Comparison of ENCODE assay signal across 11 mouse cellular contexts in the genomic region with DNA sequence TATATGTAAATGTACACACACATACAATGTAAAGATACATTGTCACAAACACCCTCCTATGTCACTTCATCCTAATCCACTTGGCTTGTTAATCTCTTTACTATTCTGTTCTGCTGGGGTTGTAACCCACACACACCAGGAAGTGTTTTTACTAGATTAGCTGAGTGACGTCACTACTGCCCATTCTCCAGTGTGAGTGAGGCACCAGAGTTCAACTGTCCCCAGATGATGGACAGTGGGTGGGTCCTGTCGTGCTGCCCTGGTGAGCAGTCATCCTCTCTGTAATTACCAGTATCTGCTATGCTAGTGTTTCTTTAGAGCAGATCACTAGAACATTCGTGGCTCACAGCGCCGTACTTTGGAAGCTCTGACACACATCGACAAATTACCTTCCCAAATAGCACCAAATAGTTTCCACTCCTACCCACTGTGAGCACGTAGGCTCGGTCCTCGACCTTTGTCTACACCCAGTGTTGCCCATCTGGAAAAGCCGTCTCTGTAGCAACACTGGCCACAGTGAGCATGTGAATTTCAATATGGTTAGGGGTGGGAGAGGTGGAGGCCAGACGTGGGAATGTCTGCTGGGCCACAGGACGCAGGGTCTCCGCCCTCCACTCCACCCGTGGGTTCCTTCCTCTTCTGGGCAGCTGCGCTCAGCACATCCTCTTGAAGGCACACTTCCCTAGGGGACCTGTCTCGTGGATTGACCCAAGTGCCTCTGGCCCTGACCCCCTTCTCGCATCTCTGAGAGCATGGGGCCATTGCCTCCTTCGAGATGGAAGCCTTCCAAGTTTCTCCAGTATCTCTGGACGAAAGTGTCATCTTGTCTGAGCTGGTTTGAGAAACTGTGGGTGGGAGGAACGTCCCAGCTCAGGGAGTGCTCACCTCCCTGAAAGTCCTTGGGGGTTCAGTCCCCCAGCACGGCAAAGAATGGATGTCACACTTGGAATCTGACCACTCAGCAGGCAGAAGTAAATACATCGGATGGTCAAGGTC. TPM values are rescaled to one million over a fixed set of nuclear protein-coding genes. Genes with fewer than 3 reads are reported as not detected.
DNase-seq lines count a peak whose midpoint lies in the region; ATAC-seq and TF ChIP-seq lines count a peak whose summit lies in the region.
"Had no signal": no experiment of that assay in that cellular context is flagged by ENCODE, and none has a peak within 500 bp of the region (broad histone marks: within the 10 kb centered on the region; RNA-seq: fewer than 3 reads in every experiment).

No protein-coding gene starts in this region.

- TF ChIP-seq CTCF in intestine, postnatal 0 days (IDR thresholded peaks at IDR 0.05; ENCODE audit: low read depth): no peak

- peak; percentile 19 to 20 for DNase-seq in spleen, postnatal 36 days (ENCODE audit: low spot score in 2 of 2)
- DNase-seq in spleen, adult 18-20 months: no peak
- no peak for DNase-seq in limb, embryonic 10.5 days (ENCODE audit: low spot score)
- DNase-seq in testis, postnatal 14 days (ENCODE audit: low spot score): peak; percentile 77
- DNase-seq in thymus, adult 18-20 months: no peak
- DNase-seq in spleen, adult 12 weeks (ENCODE audit: low spot score): no peak
- DNase-seq: liver, embryonic 13.5 days; right cerebral cortex, adult 18-20 months had no signal

- no peaks in the 10 kb centered on the region for H3K36me3 ChIP-seq in intestine, postnatal 0 days (ENCODE audit: control insufficient read depth, insufficient read depth)
- H3K36me3 ChIP-seq in intestine, embryonic 15.5 days: no peaks in the 10 kb centered on the region
- H3K36me3 ChIP-seq in limb, embryonic 10.5 days: 0 out of 2 replicates have a peak, but pooled peaks cover 3% of the 10 kb centered on the region
- H3K36me3 ChIP-seq: liver, embryonic 13.5 days had no signal

- H3K4me1 ChIP-seq in intestine, postnatal 0 days (replicated peaks; ENCODE audit: control insufficient read depth, insufficient read depth, low read length): no peaks in the 10 kb centered on the region; the same call in 1 of the 2 replicates
- peaks cover 22% of the 10 kb centered on the region for H3K4me1 ChIP-seq in intestine, embryonic 15.5 days (replicated peaks)
- peaks cover 45% of the 10 kb centered on the region for H3K4me1 ChIP-seq in limb, embryonic 10.5 days

- peak; percentile 46 for ATAC-seq in intestine, postnatal 0 days
- no peak for ATAC-seq in intestine, embryonic 15.5 days

- no peak overlapping the region; the same call in 1 of the 2 replicates for H3K4me2 ChIP-seq in intestine, postnatal 0 days (replicated peaks; ENCODE audit: low read depth)
- no peak overlapping the region for H3K4me2 ChIP-seq in intestine, embryonic 15.5 days (replicated peaks)
- H3K4me2 ChIP-seq: liver, embryonic 13.5 days had no signal

- H3K9me3 ChIP-seq in intestine, postnatal 0 days (ENCODE audit: control insufficient read depth): no peaks in the 10 kb centered on the region
- H3K9me3 ChIP-seq in intestine, embryonic 15.5 days: no peaks in the 10 kb centered on the region
- 0 out of 2 replicates have a peak, but pooled peaks cover 2% of the 10 kb centered on the region for H3K9me3 ChIP-seq in limb, embryonic 10.5 days (replicated peaks)
- H3K9me3 ChIP-seq: liver, embryonic 13.5 days had no signal

- H3K9ac ChIP-seq in intestine, postnatal 0 days (ENCODE audit: low read depth, low read length): no peak overlapping the region
- H3K9ac ChIP-seq in intestine, embryonic 15.5 days: no peak overlapping the region
- H3K9ac ChIP-seq: liver, embryonic 13.5 days had no signal

- 58% methylated on average over 22 of the region's 22 CpGs for WGBS in intestine, postnatal 0 days
- 60% methylated on average over 22 of the region's 22 CpGs for WGBS in intestine, embryonic 15.5 days
- WGBS in limb, embryonic 10.5 days: 78% methylated on average over 22 of the region's 22 CpGs

- H3K27ac ChIP-seq in intestine, postnatal 0 days (ENCODE audit: low read depth, low read length): no peak overlapping the region
- no peak overlapping the region for H3K27ac ChIP-seq in intestine, embryonic 15.5 days
- H3K27ac ChIP-seq in limb, embryonic 10.5 days: peak overlapping the region; percentile 50
- H3K27ac ChIP-seq: liver, embryonic 13.5 days had no signal

- no peaks in the 10 kb centered on the region for H3K27me3 ChIP-seq in intestine, postnatal 0 days (replicated peaks; ENCODE audit: control insufficient read depth, insufficient read depth, low read length)
- H3K27me3 ChIP-seq in intestine, embryonic 15.5 days (replicated peaks): no peaks in the 10 kb centered on the region
- no peaks in the 10 kb centered on the region for H3K27me3 ChIP-seq in limb, embryonic 10.5 days (ENCODE audit: low read depth, poor library complexity, severe bottlenecking)
- H3K27me3 ChIP-seq: liver, embryonic 13.5 days had no signal

- no peak overlapping the region for H3K4me3 ChIP-seq in intestine, postnatal 0 days (ENCODE audit: low read depth, low read length)
- no peak overlapping the region for H3K4me3 ChIP-seq in intestine, embryonic 15.5 days (replicated peaks)
- no peak overlapping the region for H3K4me3 ChIP-seq in limb, embryonic 10.5 days
- H3K4me3 ChIP-seq: liver, embryonic 13.5 days; myocyte had no signal

RNA-seq across cellular contexts. Expression of gene Fam102a, which starts 28.2 kb away (rescaled TPM):
- polyA plus RNA-seq in intestine, postnatal 0 days (2015; fragmentation: Nextera tagmentation; extraction: Ambion mirVana): 18.0 and 18.4 TPM in 2 replicates
- polyA plus RNA-seq in intestine, embryonic 15.5 days (2015; fragmentation: Nextera tagmentation; extraction: Ambion mirVana): 9.7 and 9.8 TPM in 2 replicates
- polyA plus RNA-seq in limb, embryonic 10.5 days (2016; fragmentation: Nextera tagmentation; extraction: Ambion mirVana): 12.0 and 14.0 TPM in 2 replicates

RNA-seq across cellular contexts. Expression of gene Slc25a25, which starts 55.7 kb away (rescaled TPM):
- polyA plus RNA-seq in intestine, postnatal 0 days (2015; fragmentation: Nextera tagmentation; extraction: Ambion mirVana): 45.1 and 52.6 TPM in 2 replicates
- 20.0 and 20.1 TPM in 2 replicates for polyA plus RNA-seq in intestine, embryonic 15.5 days (2015; fragmentation: Nextera tagmentation; extraction: Ambion mirVana)
- 30.8 and 33.0 TPM in 2 replicates for polyA plus RNA-seq in limb, embryonic 10.5 days (2016; fragmentation: Nextera tagmentation; extraction: Ambion mirVana)

RNA-seq across cellular contexts. Expression of gene Naif1, which starts 56.7 kb away (rescaled TPM):
- 2.9 and 3.2 TPM in 2 replicates for polyA plus RNA-seq in intestine, postnatal 0 days (2015; fragmentation: Nextera tagmentation; extraction: Ambion mirVana)
- polyA plus RNA-seq in intestine, embryonic 15.5 days (2015; fragmentation: Nextera tagmentation; extraction: Ambion mirVana): 4.7 and 5.0 TPM in 2 replicates
- polyA plus RNA-seq in limb, embryonic 10.5 days (2016; fragmentation: Nextera tagmentation; extraction: Ambion mirVana): 5.9 and 7.3 TPM in 2 replicates

Comparison
In these comparisons a context has a peak if more than half of its experiments do, and no peak if none do; other contexts are left out.
1. DNase-seq: peak in spleen, postnatal 36 days (2 of 2) and testis, postnatal 14 days (single experiment); none in spleen, adult 18-20 months (0 of 2), limb, embryonic 10.5 days (single experiment), thymus, adult 18-20 months (0 of 2) and spleen, adult 12 weeks (single experiment).